Mouse (Mus musculus): ENCODE measurements at regions not wholly inside any gene's neighbourhood (a gene's known extent, or its start where the extent isn't known, plus 50 kb on each side); places are given as distances from the start of the nearest gene placed in this dataset.
"Not testable (repeated sequence)": the region's sequence is repeated elsewhere in the genome, so short reads cannot be mapped to it uniquely, and the experiment has no call there.

DNA sequence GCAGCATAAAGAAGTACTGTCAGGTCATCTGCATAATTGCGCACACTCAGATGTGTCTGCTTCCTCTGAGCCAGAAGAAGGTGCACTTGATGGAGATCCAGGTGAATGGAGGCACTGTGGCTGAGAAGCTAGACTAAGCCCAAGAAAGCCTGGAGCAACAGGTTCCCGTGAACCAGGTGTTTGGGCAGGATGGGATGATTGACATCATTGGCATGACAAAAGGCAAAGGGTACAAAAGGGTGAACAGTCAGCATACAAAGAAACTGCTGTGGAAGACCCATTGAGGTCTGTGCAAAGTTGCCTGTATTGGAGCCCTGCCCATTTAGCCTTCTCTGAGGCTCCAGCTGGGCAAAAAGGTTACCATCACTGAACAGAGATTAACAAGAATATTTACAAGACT is 337.0 kb upstream of the Zfp960 start:
- no peak overlapping the region for H3K4me2 ChIP-seq (replicated peaks)
- H3K4me3 ChIP-seq, result no peak overlapping the region
- no peaks in the 10 kb centered on the region for H3K9me3 ChIP-seq
- 86% methylated on average over 2 of the region's 2 CpGs for WGBS
- H3K27ac ChIP-seq (replicated peaks), result no peak overlapping the region
- no peaks in the 10 kb centered on the region for H3K27me3 ChIP-seq
- H3K4me1 ChIP-seq, result no peaks in the 10 kb centered on the region
- ATAC-seq (replicated peaks), result no peak
- H3K9ac ChIP-seq (replicated peaks), result no peak overlapping the region
- H3K36me3 ChIP-seq, result no peaks in the 10 kb centered on the region

DNA sequence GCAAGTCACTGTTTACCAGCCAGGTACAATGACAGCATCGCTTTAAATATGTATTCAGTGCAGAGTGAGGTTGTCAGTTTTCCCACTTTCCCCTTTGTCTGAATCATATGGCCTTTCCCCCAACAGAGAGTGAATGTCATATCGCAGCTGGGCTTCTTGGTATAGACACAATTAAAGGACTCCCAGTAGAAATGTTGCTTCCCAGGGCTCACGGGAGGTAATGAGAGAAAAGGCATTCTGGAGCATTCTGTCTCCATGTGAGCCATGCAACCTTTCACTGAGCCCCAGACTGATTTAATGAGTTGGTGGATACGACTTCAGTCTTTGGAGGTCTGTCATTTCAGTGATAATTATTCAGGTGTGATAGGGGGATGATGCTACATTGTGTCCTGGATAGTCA is 310.8 kb upstream of the Zfp960 start:
- Histone ChIP-seq H3K9me3 (no peaks in the 10 kb centered on the region), H3K36me3 (no peaks in the 10 kb centered on the region), H3K4me1 (no peaks in the 10 kb centered on the region), H3K4me3 (no peak overlapping the region), H3K27me3 (no peaks in the 10 kb centered on the region), H3K9ac (replicated peaks) (no peak overlapping the region), H3K4me2 (replicated peaks) (no peak overlapping the region), H3K27ac (replicated peaks) (no peak overlapping the region)
- ATAC-seq (replicated peaks), result no peak
- 65% methylated on average over 4 of the region's 4 CpGs for whole genome bisulfite sequencing

DNA sequence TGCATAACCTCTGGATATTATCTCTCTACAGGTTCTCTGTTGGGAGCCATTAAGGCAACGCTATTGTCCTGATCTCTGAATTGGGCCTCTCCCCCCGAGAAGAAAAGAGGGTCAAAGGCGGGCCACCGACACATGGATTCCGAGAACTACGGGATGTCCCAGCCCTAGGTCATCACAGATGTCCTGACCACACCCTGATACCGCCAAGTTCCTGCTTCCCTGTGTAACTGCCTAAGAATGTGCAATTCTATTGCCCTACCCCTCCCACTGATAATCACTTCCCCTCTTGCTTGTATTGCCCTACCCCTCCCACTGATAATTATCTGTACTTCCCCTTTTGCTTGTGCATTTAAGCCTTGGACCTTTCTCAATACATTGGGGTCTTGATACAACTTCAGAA is 293.3 kb upstream of the Zfp960 start:
- not testable (repeated sequence) for H3K4me1 ChIP-seq; H3K27me3 ChIP-seq; H3K9me3 ChIP-seq; H3K4me2 ChIP-seq (replicated peaks); ATAC-seq (replicated peaks); H3K36me3 ChIP-seq; H3K9ac ChIP-seq (replicated peaks); H3K27ac ChIP-seq (replicated peaks); H3K4me3 ChIP-seq
- WGBS, result 91% methylated on average over 7 of the region's 7 CpGs

DNA sequence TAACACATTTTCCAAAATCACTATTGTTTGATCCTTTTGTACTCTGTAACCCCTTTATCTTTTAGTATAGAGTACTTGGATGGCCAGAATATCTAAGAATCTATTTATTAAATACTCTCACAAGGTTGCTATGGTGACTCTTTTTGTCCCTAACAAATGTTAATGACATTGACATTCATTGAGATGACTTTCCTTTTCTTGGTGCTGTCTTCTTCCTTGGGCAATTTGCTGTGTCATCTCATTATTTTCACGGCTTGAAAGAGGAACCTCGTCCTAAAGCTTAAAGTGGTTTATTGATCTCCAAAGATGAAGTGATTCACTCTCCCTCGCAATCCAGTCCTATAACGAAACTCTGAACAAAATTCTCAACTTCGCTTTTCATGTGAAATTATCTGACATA is 265.6 kb upstream of the Zfp960 start:
- Histone ChIP-seq H3K27me3 (no peaks in the 10 kb centered on the region), H3K27ac (replicated peaks) (no peak overlapping the region), H3K36me3 (no peaks in the 10 kb centered on the region), H3K9me3 (no peaks in the 10 kb centered on the region), H3K9ac (replicated peaks) (no peak overlapping the region), H3K4me3 (no peak overlapping the region), H3K4me1 (no peaks in the 10 kb centered on the region), H3K4me2 (replicated peaks) (no peak overlapping the region)
- 69% methylated on average over 5 of the region's 5 CpGs for WGBS
- ATAC-seq (replicated peaks), result no peak

DNA sequence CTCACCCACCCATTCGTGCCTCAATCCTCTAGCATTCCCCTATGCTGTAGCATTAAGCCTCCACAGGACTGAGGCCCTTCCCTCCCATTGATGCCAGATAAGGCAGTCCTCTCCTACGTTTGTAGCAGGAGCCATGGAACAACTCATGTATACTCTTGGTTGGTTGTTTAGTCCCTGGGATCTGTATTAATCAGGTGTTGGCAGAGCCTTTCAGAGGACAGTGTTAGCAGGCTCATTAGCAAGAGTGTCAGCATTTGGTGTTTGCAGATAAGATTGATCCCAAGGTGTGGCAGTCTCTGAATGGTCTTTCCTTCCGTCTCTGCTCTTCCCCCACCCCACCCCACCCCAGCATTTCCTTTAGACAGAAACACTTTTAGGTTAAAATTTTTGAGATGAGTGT is 258.9 kb upstream of the Zfp960 start:
- Histone ChIP-seq H3K9ac (replicated peaks) (no peak overlapping the region), H3K36me3 (no peaks in the 10 kb centered on the region), H3K9me3 (no peaks in the 10 kb centered on the region), H3K27ac (replicated peaks) (no peak overlapping the region), H3K27me3 (no peaks in the 10 kb centered on the region), H3K4me3 (no peak overlapping the region), H3K4me2 (replicated peaks) (no peak overlapping the region), H3K4me1 (no peaks in the 10 kb centered on the region)
- 50% methylated on average over 3 of the region's 3 CpGs for WGBS
- ATAC-seq (replicated peaks), result no peak

DNA sequence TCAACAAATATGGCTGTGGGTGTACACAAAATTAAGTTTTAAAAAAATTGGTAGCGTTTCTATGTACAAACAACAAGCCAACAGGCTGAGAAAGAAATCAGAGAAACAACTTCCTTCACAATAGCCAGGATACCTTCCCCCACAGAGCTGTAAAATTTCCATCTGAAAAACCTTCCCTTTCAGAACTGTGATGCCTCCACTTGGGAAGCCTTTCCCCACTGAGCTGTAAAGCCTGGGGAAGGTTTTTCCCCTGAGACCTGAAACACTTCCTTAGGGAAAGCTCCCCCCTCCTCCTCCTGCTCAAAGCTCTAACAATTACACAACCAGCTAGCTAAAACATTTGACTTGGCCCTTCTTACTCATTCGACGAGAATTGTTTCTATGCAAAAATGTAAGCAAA is 245.5 kb upstream of the Zfp960 start:
- Histone ChIP-seq H3K27ac (replicated peaks) (no peak overlapping the region), H3K4me3 (no peak overlapping the region), H3K36me3 (no peaks in the 10 kb centered on the region), H3K27me3 (no peaks in the 10 kb centered on the region), H3K4me2 (replicated peaks) (no peak overlapping the region), H3K4me1 (no peaks in the 10 kb centered on the region), H3K9ac (replicated peaks) (no peak overlapping the region), H3K9me3 (no peaks in the 10 kb centered on the region)
- 36% methylated on average over 3 of the region's 3 CpGs for WGBS
- no peak for ATAC-seq (replicated peaks)

DNA sequence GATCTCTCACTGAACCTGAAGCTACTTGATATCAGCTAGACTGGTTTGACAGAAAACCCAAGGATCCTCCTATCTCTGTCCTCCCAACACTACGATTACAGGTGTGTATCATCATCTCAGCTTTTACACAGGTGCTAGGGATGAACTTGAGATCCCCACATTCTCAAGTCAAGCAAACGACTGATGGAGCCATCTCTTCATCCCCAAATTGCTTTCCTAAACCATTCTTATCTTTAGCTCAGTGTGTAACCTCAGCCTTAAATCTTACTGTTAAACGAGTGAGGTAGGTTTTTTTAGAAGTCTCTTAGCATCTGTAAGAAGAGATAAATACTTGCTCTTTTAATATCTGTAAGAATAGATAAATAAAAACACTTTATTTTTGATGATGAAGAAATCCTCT is 242.2 kb upstream of the Zfp960 start:
- Histone ChIP-seq H3K4me3 (no peak overlapping the region), H3K9ac (replicated peaks) (no peak overlapping the region), H3K4me2 (replicated peaks) (no peak overlapping the region), H3K27ac (replicated peaks) (no peak overlapping the region), H3K4me1 (no peaks in the 10 kb centered on the region), H3K9me3 (no peaks in the 10 kb centered on the region), H3K27me3 (no peaks in the 10 kb centered on the region), H3K36me3 (no peaks in the 10 kb centered on the region)
- ATAC-seq (replicated peaks), result no peak
- WGBS, result 82% methylated on average over 3 of the region's 3 CpGs

DNA sequence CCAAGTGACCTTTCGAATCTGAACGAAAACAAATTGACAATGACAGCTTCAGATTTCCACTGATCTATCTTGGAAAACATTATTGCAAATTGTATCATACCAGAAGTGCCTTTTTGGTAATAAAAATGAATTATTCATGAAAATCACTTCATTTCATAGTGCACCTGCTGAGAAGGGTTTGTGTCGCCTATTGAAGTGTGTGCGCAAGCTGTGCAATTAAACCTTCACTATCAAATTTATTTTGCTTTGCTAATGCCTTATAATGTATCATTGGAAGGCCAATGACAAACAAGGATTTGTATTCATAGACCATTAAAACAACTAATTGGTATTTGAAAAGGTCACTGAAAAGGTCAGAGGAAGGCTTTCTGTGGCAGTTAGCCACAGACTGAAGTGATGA is 224.8 kb upstream of the Zfp960 start:
- Histone ChIP-seq H3K36me3 (no peaks in the 10 kb centered on the region), H3K4me2 (replicated peaks) (no peak overlapping the region), H3K9me3 (no peaks in the 10 kb centered on the region), H3K27me3 (no peaks in the 10 kb centered on the region), H3K9ac (replicated peaks) (no peak overlapping the region), H3K27ac (replicated peaks) (no peak overlapping the region), H3K4me1 (no peaks in the 10 kb centered on the region), H3K4me3 (no peak overlapping the region)
- no peak for ATAC-seq (replicated peaks)
- WGBS, result 69% methylated on average over 4 of the region's 4 CpGs

DNA sequence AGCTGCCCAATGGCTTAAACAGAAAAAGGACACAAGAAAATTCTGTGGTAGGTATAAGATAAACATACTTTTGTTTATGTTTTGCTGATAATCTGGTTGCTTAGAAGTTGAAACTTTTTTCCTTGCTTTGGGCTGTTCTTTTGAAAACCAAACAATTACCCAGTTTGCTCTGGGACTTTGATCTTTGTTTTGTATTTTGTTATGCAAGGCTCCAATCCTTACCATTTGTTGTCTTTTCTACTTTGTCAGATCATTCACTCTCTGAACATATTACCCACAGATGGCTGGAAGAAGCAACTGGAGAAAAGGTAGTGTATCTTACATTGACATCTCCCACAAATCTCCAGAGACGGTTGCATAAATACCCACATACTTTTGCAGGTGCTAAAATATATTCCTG is 203.1 kb upstream of the Zfp960 start:
- H3K27ac ChIP-seq (replicated peaks), result no peak overlapping the region
- 80% methylated on average over 1 of the region's 1 CpGs for WGBS
- no peak overlapping the region for H3K9ac ChIP-seq (replicated peaks)
- no peaks in the 10 kb centered on the region for H3K36me3 ChIP-seq
- H3K27me3 ChIP-seq, result no peaks in the 10 kb centered on the region
- ATAC-seq (replicated peaks), result no peak
- H3K9me3 ChIP-seq, result no peaks in the 10 kb centered on the region
- H3K4me1 ChIP-seq, result no peaks in the 10 kb centered on the region
- no peak overlapping the region for H3K4me2 ChIP-seq (replicated peaks)
- H3K4me3 ChIP-seq, result no peak overlapping the region

DNA sequence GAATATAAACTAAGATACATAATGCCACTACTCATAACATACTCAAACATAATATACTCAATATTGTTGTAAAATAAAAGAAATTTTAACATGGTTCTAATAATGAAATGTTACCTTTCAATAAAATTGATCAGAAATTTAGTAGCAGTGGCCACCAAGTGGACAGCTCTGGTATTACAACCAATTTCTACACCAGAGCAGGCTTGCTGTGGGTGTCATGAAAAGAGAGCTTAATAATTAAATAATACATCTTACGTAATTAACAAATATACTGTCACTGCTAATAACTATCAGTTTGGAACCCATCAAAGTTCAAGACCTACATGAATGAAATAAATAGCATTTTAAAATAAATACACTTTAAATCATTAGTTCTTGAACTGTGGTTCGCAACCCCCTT is 163.1 kb upstream of the Zfp960 start:
- H3K27ac ChIP-seq (replicated peaks), result no peak overlapping the region
- H3K27me3 ChIP-seq, result no peaks in the 10 kb centered on the region
- no peaks in the 10 kb centered on the region for H3K36me3 ChIP-seq
- no peak overlapping the region for H3K4me3 ChIP-seq
- no peaks in the 10 kb centered on the region for H3K4me1 ChIP-seq
- no peak overlapping the region for H3K9ac ChIP-seq (replicated peaks)
- ATAC-seq (replicated peaks), result no peak
- H3K9me3 ChIP-seq, result no peaks in the 10 kb centered on the region; the same call in 1 of the 2 replicates
- no peak overlapping the region for H3K4me2 ChIP-seq (replicated peaks)
- WGBS, result 66% methylated on average over 2 of the region's 2 CpGs

DNA sequence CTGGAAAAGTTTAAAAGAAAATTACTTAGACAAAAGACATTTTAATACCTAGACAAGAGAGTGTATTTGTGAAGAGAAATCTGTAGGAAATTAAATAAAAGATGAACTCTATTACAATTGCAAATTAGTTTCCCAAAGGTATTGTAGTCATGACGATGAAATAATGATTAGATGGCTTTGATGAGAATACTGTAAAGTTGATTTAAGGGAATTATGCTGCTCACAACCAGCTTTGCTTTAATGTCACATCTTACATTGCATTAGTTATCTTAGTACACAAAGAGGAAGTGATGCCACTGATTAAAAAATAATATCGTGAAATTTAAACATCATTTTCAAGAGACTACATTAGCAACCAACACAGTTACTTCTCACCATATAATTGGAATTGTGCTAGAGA is 145.7 kb upstream of the Zfp960 start:
- H3K9me3 ChIP-seq, result no peaks in the 10 kb centered on the region
- ATAC-seq (replicated peaks), result no peak
- WGBS, result 70% methylated on average over 2 of the region's 2 CpGs
- no peaks in the 10 kb centered on the region for H3K4me1 ChIP-seq
- H3K27ac ChIP-seq (replicated peaks), result no peak overlapping the region
- H3K27me3 ChIP-seq, result no peaks in the 10 kb centered on the region
- H3K4me3 ChIP-seq, result no peak overlapping the region
- no peaks in the 10 kb centered on the region for H3K36me3 ChIP-seq
- no peak overlapping the region for H3K9ac ChIP-seq (replicated peaks)
- H3K4me2 ChIP-seq (replicated peaks), result no peak overlapping the region

DNA sequence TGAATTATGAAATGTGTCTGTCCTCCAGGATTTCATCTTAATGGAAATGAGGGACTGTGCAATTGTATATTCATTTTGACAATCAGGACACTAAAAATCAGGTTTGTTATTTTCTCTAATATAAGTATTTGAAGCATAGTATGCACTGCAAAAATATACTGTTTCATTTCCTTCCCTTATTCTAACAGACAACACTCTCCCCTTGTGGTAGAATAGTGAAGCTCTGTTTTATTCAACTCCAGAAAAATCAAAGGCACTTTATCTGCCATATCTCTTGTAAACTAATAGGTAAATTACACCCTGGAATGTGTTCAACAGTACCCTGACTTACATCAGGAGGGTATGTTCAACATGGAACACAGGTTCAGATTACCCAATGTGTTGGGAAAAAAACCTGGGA is 137.7 kb upstream of the Zfp960 start:
- no peak overlapping the region for H3K4me2 ChIP-seq (replicated peaks)
- H3K9ac ChIP-seq (replicated peaks), result no peak overlapping the region
- no peak for ATAC-seq (replicated peaks)
- H3K4me1 ChIP-seq, result no peaks in the 10 kb centered on the region
- no peak overlapping the region for H3K27ac ChIP-seq (replicated peaks)
- no peaks in the 10 kb centered on the region for H3K27me3 ChIP-seq
- no peak overlapping the region for H3K4me3 ChIP-seq
- H3K9me3 ChIP-seq, result no peaks in the 10 kb centered on the region
- no peaks in the 10 kb centered on the region for H3K36me3 ChIP-seq

DNA sequence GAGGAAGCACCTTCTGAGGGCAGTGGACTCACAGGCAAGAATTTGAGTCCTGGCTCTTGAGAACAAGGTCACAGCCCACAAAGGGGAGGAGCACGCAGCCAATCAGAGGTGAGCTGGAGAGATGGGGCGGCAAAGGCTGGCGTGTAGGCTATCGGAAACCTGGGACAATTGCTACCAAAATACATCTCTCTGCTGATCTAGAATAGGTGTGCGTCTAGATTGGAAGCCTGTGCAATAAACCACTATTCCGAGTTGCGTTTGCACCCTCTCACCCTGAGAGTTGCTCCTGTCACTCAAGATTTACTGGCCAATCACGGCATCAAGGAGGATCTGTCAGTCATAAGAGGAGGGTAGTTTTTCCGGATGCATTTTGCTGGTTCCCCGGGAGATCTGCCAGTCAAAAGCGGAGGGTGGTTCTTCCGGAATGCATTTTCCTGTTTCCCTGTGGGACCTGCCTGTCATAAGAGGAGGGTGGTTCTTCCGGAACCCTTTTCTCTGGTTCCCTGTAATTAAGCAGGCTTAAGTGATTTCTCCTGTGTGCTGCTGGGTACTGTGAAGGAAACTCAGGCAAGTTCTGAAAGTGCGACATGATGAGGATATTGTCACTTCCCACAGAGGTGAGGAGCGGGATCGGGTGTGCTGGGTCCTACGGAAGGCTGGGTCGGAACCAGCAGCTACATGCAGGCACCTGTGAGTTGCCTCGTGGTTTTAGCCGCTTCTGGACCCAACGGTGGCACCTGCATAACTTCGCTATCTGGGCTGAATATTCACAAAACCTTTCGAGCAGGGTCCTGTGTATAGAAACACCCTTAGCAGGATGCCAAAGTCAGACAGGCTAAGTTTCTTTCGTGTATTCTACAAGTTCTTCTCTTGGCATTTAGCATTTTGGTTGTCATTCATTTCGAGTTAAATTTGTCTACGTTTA is 112.6 kb upstream of the Zfp960 start:
- WGBS, result 1% methylated on average over 26 of the region's 26 CpGs
- Histone ChIP-seq H3K4me2 (replicated peaks) (peak overlapping the region; percentile 20), H3K9ac (replicated peaks) (peak overlapping the region; percentile 45; the same call in 1 of the 2 replicates), H3K27ac (replicated peaks) (peak overlapping the region; percentile 79), H3K4me3 (peak overlapping the region; percentile 46)
- H3K27me3 ChIP-seq, H3K9me3 ChIP-seq, H3K4me1 ChIP-seq, H3K36me3 ChIP-seq: not testable (repeated sequence)
- peak; percentile 100 for ATAC-seq (replicated peaks)
